Mouse (Mus musculus) myocyte (in vitro differentiated cells): ENCODE measurements around the gene Hist1h4d.

Source experiments
- CEBPB ChIP-seq: IDR thresholded peaks from 2 replicates; pipeline ENCODE4 v1.6.1; 2011; ENCODE audit warnings: mild to moderate bottlenecking, moderate library complexity; ENCODE audit not compliant: poor library complexity, insufficient read depth, severe bottlenecking
- E2F4 ChIP-seq: IDR thresholded peaks from one replicate; pipeline ENCODE4 v1.6.1; 2011; ENCODE audit warnings: mild to moderate bottlenecking, control low read depth, moderate library complexity; ENCODE audit not compliant: insufficient read depth
- MAX ChIP-seq: IDR thresholded peaks from one replicate; pipeline ENCODE4 v1.6.1; 2011; ENCODE audit warnings: low read depth, mild to moderate bottlenecking, control low read depth
- MYOD1 ChIP-seq, 3 experiments: IDR thresholded peaks; one replicate each; pipeline ENCODE4 v1.6.1; 2011; ENCODE audit warnings: control low read depth in 2 of 3, low read depth in 2 of 3, mild to moderate bottlenecking in 2 of 3, moderate library complexity in 1 of 3; ENCODE audit not compliant: insufficient read length in 2 of 3, control insufficient read depth in 1 of 3
- MYOG ChIP-seq, 3 experiments: IDR thresholded peaks; one replicate each; pipeline ENCODE4 v1.6.1; 2011; ENCODE audit warnings: control low read depth in 2 of 3, low read depth in 2 of 3, mild to moderate bottlenecking in 2 of 3; ENCODE audit not compliant: insufficient read length in 2 of 3, control insufficient read depth in 1 of 3, insufficient read depth in 1 of 3
- POLR2A ChIP-seq: IDR thresholded peaks from one replicate; pipeline ENCODE4 v1.6.1; 2011; ENCODE audit warnings: low read depth, mild to moderate bottlenecking, control low read depth, moderate library complexity; ENCODE audit not compliant: insufficient read length
- POLR2AphosphoS2 ChIP-seq: IDR thresholded peaks from one replicate; pipeline ENCODE4 v1.6.1; 2011; ENCODE audit warnings: low read depth, control low read depth; ENCODE audit not compliant: insufficient read length
- SRF ChIP-seq: IDR thresholded peaks from one replicate; pipeline ENCODE4 v1.6.1; 2011; ENCODE audit warnings: low read depth; ENCODE audit not compliant: control insufficient read depth, insufficient read length
- TCF12 ChIP-seq: IDR thresholded peaks from one replicate; pipeline ENCODE4 v1.6.1; 2011; ENCODE audit warnings: mild to moderate bottlenecking, control low read depth; ENCODE audit not compliant: poor library complexity, insufficient read depth, severe bottlenecking
- TCF3 ChIP-seq: IDR thresholded peaks from one replicate; pipeline ENCODE4 v1.6.1; 2011; ENCODE audit warnings: low read depth, control low read depth; ENCODE audit not compliant: insufficient read length
- USF1 ChIP-seq: IDR thresholded peaks from one replicate; pipeline ENCODE4 v1.6.1; 2011; ENCODE audit warnings: low read depth, mild to moderate bottlenecking, control low read depth, moderate library complexity

DNA sequence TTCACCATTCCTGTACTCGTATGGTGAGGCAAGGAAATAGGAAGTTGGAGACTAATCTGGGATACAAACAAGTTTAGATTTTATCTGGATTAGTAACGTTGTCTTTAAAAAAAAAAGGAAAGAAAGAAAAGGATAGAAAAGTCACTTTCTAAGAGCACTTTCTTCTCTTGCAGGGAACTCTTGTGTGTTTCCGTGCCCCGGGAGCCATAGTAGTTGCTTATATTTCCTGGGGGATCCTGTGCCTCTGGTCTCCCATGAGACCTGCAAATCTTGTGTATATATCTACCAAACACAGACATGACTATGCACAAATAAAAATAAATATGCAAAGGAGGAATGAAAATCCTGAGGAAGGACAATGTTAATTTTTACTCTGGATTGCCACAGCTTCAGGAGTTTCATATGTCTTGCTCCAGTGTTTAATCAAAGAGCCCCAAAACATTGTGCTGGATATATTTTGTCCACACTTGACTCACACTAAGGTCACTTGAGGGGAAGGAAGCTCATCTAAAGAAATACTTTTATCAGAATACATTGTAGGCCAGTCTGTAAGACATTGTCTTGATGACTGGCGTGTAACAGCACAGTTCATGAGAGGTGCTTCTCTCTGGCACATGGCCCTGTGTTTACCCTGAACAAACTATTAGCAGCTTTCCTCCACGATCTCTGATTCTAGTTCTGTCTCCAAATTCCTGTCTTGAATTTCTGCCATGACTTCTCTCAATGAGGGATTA lies 4.3 kb upstream of the Hist1h4d start:
- TF ChIP-seq POLR2A (no peak), MAX (no peak), MYOG (IDR thresholded peaks at IDR 0.05; ENCODE audit: control insufficient read depth in 1 of 3, insufficient read depth in 1 of 3, insufficient read length in 2 of 3, low read depth in 2 of 3) (no peak), POLR2AphosphoS2 (no peak), E2F4 (no peak), USF1 (no peak), TCF12 (no peak), CEBPB (no peak), MYOD1 (IDR thresholded peaks at IDR 0.05; ENCODE audit: control insufficient read depth in 1 of 3, insufficient read length in 2 of 3, low read depth in 2 of 3) (no peak), TCF3 (no peak), SRF (no peak)
